Mouse (Mus musculus) kidney, postnatal 10 days (tissue): ENCODE results near the gene Capn1.

Experiments
- DNase-seq: peaks from one replicate; pipeline ENCODE4 v3.0.0; 2021; ENCODE audit warnings: mixed read lengths

Gene Capn1

GRCm38 (mm10) chr19:6038326-6038725, 22.6 kb upstream of the Capn1 start:
- no peak for DNase-seq

DNA sequence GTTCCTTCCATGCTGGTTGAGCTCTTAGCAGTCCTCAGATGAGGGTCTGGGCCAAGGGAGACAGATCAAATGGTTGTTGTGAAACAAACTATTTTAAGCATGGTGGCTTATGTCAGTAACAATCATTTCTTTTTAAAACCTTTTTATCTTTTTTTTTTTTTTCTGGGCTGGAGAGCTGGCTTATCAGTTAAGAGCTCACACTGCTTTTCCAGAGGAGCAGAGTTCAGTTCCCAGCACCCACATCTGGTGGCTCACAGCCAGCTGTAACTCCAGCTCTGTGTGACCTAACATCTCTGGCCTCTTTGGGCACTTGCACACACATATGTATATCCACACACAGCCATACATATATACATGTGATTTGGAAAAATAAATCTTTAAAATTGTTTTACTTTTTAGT, 22.0 kb upstream of the Capn1 start:
- DNase-seq, result no peak

GRCm38 (mm10) chr19:6035966-6036585, 20.4 kb upstream of the Capn1 start:
- no peak for DNase-seq

- DNase-seq, result no peak
These were observed 15.0 kb upstream of the Capn1 start for GRCm38 (mm10) chr19:6030520-6031280.

GRCm38 (mm10) chr19:6029426-6029825, 13.7 kb upstream of the Capn1 start:
- no peak for DNase-seq

GRCm38 (mm10) chr19:6028991-6029390, 13.3 kb upstream of the Capn1 start:
- DNase-seq, result no peak

DNA sequence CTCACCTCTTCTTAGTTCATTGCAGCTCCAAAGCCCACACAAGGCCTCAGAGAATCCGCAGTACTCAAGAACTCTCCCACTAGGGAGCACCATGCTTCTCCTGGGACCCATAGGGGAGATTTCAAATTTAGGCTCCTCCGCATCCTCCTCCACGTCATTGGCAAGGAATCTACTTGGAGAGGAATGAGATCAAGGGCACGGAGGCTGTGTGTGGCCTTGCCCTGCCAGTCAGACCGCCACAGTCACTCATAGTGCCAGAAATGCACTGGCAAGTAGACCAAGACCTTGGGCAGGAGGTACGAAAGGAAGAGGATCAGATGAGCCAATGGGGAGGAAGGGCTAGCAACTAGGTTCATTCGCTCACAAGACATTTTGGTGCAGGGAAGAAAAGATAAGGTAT, 8.2 kb upstream of the Capn1 start:
- DNase-seq, result no peak

DNA sequence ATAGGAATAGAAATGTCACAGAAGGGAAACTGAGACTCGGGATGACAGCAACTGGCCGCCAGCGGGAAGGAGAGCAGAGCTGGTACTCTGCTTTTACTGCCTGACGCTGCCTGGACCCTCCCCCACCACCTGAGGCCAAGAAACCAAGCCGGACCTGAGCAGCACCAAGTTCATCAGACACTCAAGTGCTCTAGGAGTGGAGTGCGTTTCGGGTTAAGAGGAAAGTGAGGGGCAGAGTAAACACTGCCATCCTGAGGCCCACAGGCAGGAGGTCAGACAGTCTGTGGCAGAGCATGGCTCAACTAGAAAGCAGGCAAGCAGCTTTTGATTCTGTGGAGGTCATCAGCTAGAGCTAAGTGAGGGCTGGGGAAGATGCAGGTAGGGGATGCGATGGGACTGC, 7.4 kb upstream of the Capn1 start:
- no peak for DNase-seq

- DNase-seq, result no peak
These were observed 4.6 kb upstream of the Capn1 start for GRCm38 (mm10) chr19:6020276-6020675.

- DNase-seq, result peak; percentile 94
These were observed 2.7 kb upstream of the Capn1 start for GRCm38 (mm10) chr19:6018142-6019089.

DNA sequence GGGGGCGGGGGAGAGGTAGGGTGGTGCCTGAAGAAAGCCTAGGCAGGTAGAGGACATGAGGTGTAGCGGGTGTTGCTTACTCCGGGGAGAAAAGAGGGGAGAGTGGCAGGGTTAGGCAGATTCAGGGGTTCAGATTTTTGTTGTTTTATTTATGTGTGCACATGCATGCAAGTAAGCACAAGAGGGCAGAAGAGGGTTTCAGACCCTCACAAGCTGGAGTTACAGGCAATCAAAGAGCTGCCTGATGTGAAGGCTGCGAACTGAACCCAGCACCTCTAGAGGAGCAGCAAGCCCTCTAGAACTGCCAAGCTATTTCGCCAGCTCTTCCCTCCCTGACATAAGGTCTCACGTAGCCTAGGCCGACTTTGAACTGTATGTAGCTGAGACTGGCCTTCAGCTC, 835 bp upstream of the Capn1 start:
- DNase-seq, result no peak

DNA sequence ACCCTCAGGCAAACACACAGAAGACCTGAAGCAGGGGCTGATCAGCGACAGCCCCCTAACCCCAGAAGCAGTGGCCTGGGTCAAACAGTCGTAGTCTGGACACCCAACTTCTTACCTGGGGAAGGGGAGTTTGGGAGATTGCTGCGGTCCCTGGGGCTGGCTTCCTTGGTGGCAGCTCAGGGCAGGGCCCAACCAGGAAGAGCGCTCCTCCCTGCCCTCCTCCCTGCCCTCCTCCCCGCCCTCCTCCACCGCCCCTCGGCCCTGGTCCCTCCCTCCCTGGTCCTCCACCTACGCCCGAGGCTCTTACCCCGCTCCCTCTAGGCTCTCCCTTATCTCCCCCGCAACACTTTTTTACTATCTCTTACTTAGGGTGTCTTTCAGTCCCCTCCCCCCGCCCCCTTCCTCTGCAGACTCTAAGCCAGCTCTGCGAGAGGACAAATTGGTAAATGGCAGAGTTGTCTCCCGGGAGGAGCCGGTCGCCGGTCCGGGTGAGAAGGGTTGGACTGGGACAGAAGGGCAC, 646 bp downstream of the Capn1 start:
- peak; percentile 63 for DNase-seq

- no peak for DNase-seq
These were observed 2.0 kb downstream of the Capn1 start for GRCm38 (mm10) chr19:6013691-6014090.

DNA sequence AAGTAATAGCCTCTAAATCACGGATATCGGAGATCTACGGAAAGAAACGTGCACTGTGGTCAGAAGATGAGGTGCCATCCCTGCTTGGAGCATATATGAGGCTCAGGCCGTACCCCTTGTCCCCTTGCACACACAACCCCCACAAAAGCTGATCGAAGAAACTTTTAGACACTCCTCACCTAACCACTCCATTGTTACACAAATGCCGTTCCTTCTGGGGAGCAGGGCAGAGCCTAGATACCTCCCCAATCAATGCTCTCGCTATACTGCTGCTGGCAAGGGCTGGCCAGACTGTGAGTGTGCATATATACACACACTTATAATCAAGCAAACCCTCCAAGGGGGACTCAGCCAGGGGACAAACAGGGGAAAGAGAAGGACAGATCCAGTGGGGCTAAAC, 6.6 kb downstream of the Capn1 start:
- no peak for DNase-seq

GRCm38 (mm10) chr19:6007013-6007412, 8.7 kb downstream of the Capn1 start:
- DNase-seq, result no peak

GRCm38 (mm10) chr19:6005541-6005940, 10.2 kb downstream of the Capn1 start:
- DNase-seq, result no peak

DNA sequence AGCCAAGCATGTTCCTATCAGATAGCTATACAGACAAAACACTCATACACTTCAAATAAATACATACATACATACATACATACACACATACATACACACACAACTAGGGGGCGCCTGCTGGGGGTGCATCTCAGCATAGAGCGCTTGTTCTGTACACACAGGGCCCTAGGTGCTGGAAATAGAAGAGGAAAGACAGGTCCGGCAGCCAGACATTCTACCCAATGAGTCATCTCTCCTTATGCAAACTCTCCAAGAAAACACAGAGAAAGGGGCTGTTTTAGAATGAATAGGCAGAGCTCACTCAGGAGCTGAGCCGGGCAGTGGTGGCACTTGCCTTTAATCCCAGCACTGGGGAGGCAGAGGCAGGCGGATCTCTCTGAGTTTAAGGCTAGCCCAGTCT, 15.7 kb downstream of the Capn1 start:
- DNase-seq, result no peak

DNA sequence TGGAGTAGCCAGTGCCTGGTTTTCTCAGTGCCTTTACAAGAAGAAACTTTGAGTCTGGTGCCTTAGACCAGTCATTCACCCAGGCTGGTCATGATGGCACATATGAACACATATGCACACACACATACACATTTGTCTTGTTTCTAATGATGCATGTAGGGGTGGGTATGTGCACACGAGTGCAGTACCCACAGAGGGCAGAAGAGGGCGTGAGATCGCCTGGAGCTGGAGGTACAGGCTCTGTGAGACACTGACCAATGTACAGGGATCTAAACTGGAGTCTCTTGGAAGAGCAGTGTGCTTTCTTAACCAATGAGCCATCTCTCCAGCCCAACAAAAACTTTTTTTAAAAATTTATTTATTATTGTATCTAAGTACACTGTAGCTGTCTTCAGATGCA, 17.5 kb downstream of the Capn1 start:
- no peak for DNase-seq

- peak; percentile 24 for DNase-seq
These were observed 21.0 kb downstream of the Capn1 start for GRCm38 (mm10) chr19:5994711-5995110.

DNA sequence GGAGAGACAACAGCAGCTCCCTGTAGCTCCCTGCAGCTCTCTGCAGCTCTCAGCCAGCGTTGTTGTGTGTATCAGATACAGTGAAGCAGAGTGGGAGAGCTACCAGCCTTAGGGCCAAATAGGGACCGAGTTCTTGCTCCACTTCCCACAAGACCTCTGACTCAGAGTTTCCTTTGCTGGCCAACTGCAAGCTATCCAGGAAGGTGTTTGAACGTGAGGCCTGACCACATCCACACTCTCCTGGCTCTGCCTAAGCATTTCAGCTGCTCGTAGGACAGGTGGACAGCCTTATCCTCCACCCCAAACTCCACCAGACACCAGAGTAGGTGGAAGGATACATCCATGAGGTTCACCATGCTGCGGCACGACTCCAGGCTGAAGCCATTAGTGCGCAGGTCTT, 23.7 kb downstream of the Capn1 start:
- DNase-seq, result no peak

DNA sequence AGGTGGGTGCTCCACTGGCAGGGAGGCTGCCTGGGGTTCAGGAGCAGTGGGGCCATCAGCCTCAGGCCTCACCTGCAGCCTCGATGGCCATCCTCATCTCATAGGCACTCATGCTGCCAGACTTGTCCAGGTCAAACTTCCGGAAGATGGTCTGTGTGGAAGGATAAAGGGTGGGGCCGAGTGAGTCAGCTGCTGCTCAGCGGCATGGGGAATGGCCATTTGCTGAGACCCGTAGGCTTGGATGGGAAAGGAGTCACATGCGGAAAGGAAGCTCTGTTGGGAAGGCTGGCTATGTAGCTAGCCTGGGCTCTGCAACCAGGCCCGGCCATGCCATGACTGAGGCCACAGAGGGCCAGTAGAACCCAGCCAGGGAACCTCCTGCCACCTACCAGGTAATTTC, 24.2 kb downstream of the Capn1 start:
- no peak for DNase-seq

- no peak for DNase-seq
These were observed 24.8 kb downstream of the Capn1 start for GRCm38 (mm10) chr19:5990921-5991320.

DNA sequence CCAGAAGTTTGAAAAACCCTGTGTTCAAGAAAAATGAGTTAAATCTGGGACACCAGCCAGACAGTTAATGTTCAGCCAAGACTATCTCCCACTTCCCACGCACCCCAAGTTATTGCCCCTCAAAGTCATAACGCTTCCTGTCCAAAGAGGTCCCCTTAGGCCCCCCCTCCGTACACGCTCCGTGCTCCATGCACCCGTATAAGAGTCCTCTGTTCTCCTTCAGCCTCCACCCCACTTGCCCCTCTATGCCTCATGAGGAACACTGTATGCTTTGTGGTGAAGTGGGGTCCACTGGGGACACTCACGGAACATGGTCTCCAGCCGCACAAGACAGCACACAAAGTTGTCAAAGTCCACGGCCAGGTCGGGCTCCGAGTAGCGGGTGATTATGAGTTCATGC, 25.7 kb downstream of the Capn1 start:
- DNase-seq, result no peak
